Mouse (Mus musculus) ES-Bruce4 (cell line): ENCODE measurements around the gene Btbd16. TPM values are rescaled to one million over a fixed set of nuclear protein-coding genes. Genes with fewer than 3 reads are reported as not detected.

Experiments used
- H3K27ac ChIP-seq: 2 replicates; pipeline ENCODE4 v1.5.1; 2012; ENCODE audit warnings: low read length, inconsistent platforms; ENCODE audit not compliant: insufficient read depth
- H3K27me3 ChIP-seq: 2 replicates; pipeline ENCODE4 v1.6.1; 2012; ENCODE audit warnings: mild to moderate bottlenecking, low read length, inconsistent platforms; ENCODE audit not compliant: control insufficient read depth, poor library complexity, insufficient read depth, severe bottlenecking
- H3K36me3 ChIP-seq: 2 replicates; pipeline ENCODE4 v1.6.1; 2012; ENCODE audit warnings: inconsistent platforms, mild to moderate bottlenecking, low read length, moderate library complexity; ENCODE audit not compliant: control insufficient read depth, poor library complexity, insufficient read depth, severe bottlenecking
- H3K4me1 ChIP-seq: one replicate; pipeline ENCODE4 v1.8.1; 2011; ENCODE audit warnings: low read length; ENCODE audit not compliant: control insufficient read depth, insufficient read depth
- H3K4me3 ChIP-seq: 2 replicates; pipeline ENCODE4 v1.5.1; 2011; ENCODE audit warnings: low read depth, mild to moderate bottlenecking, low read length
- H3K9ac ChIP-seq: 2 replicates; pipeline ENCODE4 v1.6.1; 2012; ENCODE audit warnings: low read depth, mild to moderate bottlenecking, inconsistent platforms; ENCODE audit not compliant: poor library complexity, severe bottlenecking
- H3K9me3 ChIP-seq: replicated peaks from 2 replicates; pipeline ENCODE4 v1.6.1; 2012; ENCODE audit warnings: mild to moderate bottlenecking, low read length, inconsistent platforms; ENCODE audit not compliant: control insufficient read depth, poor library complexity, insufficient read depth, severe bottlenecking
- CTCF ChIP-seq: IDR thresholded peaks from one replicate; pipeline ENCODE4 v1.8.1; 2011; ENCODE audit warnings: low read depth, low read length
- EP300 ChIP-seq: IDR thresholded peaks from 2 replicates; pipeline ENCODE4 v1.6.1; 2011; ENCODE audit warnings: low read depth, low read length; ENCODE audit not compliant: insufficient read depth
- POLR2A ChIP-seq: IDR thresholded peaks from one replicate; pipeline ENCODE4 v1.8.1; 2011; ENCODE audit warnings: low read length; ENCODE audit not compliant: insufficient read depth
- polyA plus RNA-seq: library from polyadenylated mRNA; stranded (reverse); fragments of >200 nt; gene quantifications from 2 replicates; pipeline ENCODE4 v1.2.4, GENCODE M21; 2011; ENCODE audit warnings: low read depth; ENCODE audit not compliant: missing spikeins, insufficient read depth, insufficient read length

The Btbd16 gene
- polyA plus RNA-seq, 1 experiment: not detected

- Histone ChIP-seq H3K36me3 (no peaks in the 10 kb centered on the region), H3K4me1 (peaks cover 4% of the 10 kb centered on the region), H3K9me3 (no peaks in the 10 kb centered on the region), H3K27ac (no peak overlapping the region), H3K27me3 (no peaks in the 10 kb centered on the region), H3K4me3 (no peak overlapping the region), H3K9ac (no peak overlapping the region)
- TF ChIP-seq POLR2A (no peak), CTCF (no peak), EP300 (no peak)
These were observed 62.2 kb downstream of the Btbd16 start for GRCm38 (mm10) chr7:130836066-130836465.

GRCm38 (mm10) chr7:130837941-130838657 is 64.2 kb downstream of the Btbd16 start:
- TF ChIP-seq CTCF: no peak
- no peak for TF ChIP-seq POLR2A
- no peak for TF ChIP-seq EP300
- H3K4me1 ChIP-seq: peaks cover 4% of the 10 kb centered on the region
- no peak overlapping the region for H3K27ac ChIP-seq
- H3K36me3 ChIP-seq: no peaks in the 10 kb centered on the region
- H3K4me3 ChIP-seq: no peak overlapping the region
- H3K27me3 ChIP-seq: no peaks in the 10 kb centered on the region
- no peaks in the 10 kb centered on the region for H3K9me3 ChIP-seq
- H3K9ac ChIP-seq: no peak overlapping the region

GRCm38 (mm10) chr7:130838658-130839025 is 64.8 kb downstream of the Btbd16 start:
- H3K4me1 ChIP-seq: peaks cover 4% of the 10 kb centered on the region
- H3K36me3 ChIP-seq: no peaks in the 10 kb centered on the region
- H3K9me3 ChIP-seq: no peaks in the 10 kb centered on the region
- H3K9ac ChIP-seq: no peak overlapping the region
- H3K27me3 ChIP-seq: no peaks in the 10 kb centered on the region
- TF ChIP-seq EP300 (no peak), POLR2A (no peak), CTCF (no peak)
- H3K27ac ChIP-seq: no peak overlapping the region
- no peak overlapping the region for H3K4me3 ChIP-seq

GRCm38 (mm10) chr7:130839380-130840100 is 65.7 kb downstream of the Btbd16 start:
- H3K27ac ChIP-seq: no peak overlapping the region

GRCm38 (mm10) chr7:130847164-130847718 is 73.4 kb downstream of the Btbd16 start:
- TF ChIP-seq CTCF: no peak
- 0 out of 2 replicates have a peak, but pooled peaks have one; percentile 48 for TF ChIP-seq EP300
- TF ChIP-seq POLR2A: no peak
- H3K27ac ChIP-seq: no peak overlapping the region
- H3K27me3 ChIP-seq: no peaks in the 10 kb centered on the region; the same call in 1 of the 2 replicates
- no peak overlapping the region for H3K9ac ChIP-seq
- no peak overlapping the region for H3K4me3 ChIP-seq
- H3K4me1 ChIP-seq: no peaks in the 10 kb centered on the region
- no peaks in the 10 kb centered on the region for H3K36me3 ChIP-seq
- H3K9me3 ChIP-seq: no peaks in the 10 kb centered on the region

More at GRCm38 (mm10) chr7:130839380-130840100, 65.7 kb downstream of the Btbd16 start:
- Histone ChIP-seq H3K9ac (no peak overlapping the region), H3K36me3 (no peaks in the 10 kb centered on the region), H3K27me3 (no peaks in the 10 kb centered on the region; the same call in 1 of the 2 replicates), H3K9me3 (no peaks in the 10 kb centered on the region), H3K4me3 (no peak overlapping the region), H3K4me1 (peaks cover 4% of the 10 kb centered on the region)
- TF ChIP-seq POLR2A: no peak
- no peak for TF ChIP-seq EP300
- TF ChIP-seq CTCF: no peak
